Mouse (Mus musculus) kidney, adult 9 months (tissue): ENCODE measurements around the gene Ring1.
A peak's percentile ranks its signal among the peaks of the same experiment; 100 is the strongest.

Source experiments
- DNase-seq: peaks from one replicate; pipeline ENCODE4 v3.0.0; 2022

The Ring1 gene

GRCm38 (mm10) chr17:34024317-34024821 is at the start of gene Ring1:
Ring1 (minus strand) TSS chr17:34024680.
- DNase-seq, result peak; percentile 83

- DNase-seq, result no peak
Measured at GRCm38 (mm10) chr17:34072091-34072490, 47.6 kb upstream of the Ring1 start.

- DNase-seq, result no peak
Measured at GRCm38 (mm10) chr17:34068864-34069263, 44.4 kb upstream of the Ring1 start.

GRCm38 (mm10) chr17:34057224-34057623 is 32.7 kb upstream of the Ring1 start:
- no peak for DNase-seq

DNA sequence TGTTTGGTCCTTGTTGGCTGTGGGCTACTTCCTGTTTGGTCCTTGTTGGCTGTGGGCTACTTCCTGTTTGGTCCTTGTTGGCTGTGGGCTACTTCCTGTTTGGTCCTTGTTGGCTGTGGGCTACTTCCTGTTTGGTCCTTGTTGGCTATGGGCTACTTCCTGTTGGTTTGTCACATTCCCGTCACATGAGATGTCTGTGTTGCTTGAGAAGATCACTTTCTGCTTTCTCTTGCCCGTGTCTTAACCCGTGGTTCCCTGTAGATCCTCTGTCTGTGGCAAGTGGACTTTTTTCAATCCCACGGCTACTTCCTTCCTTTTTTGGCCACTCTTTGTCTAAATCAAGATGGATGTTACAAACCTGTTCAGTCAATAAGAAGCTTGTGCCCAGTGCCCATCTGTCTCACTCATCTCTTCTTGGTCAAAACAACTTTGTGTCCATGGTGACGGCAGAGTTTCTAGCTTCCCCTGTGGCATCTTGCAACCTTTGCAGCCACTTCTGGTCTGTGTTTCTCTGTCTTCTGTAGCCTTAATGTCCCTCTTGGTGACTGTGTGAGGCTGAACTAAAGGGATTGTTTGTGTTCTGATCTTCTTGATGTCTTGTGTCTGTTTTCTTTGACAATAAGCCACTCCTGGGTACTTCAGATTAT is 23.0 kb upstream of the Ring1 start:
- no peak for DNase-seq

DNA sequence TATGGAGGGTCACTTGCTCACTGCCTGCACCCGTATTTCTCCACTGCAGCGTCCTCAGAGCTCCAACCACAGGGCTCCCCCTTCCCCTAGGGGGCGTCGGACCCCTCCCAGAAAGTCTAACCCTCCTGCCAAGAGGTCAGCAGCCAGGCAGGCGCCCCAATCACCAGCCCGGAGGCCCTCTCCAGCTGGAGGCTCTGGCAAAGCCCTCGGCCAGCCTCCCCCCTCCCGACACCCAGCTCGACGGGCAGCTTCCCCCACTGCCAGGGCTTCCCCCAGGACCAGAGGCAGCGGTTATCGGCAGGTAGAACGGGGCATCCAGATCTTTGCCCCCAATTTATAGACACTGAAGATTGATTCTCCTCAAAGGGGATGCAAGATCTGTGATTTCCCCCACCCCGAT is 21.5 kb upstream of the Ring1 start:
- DNase-seq, result no peak

DNA sequence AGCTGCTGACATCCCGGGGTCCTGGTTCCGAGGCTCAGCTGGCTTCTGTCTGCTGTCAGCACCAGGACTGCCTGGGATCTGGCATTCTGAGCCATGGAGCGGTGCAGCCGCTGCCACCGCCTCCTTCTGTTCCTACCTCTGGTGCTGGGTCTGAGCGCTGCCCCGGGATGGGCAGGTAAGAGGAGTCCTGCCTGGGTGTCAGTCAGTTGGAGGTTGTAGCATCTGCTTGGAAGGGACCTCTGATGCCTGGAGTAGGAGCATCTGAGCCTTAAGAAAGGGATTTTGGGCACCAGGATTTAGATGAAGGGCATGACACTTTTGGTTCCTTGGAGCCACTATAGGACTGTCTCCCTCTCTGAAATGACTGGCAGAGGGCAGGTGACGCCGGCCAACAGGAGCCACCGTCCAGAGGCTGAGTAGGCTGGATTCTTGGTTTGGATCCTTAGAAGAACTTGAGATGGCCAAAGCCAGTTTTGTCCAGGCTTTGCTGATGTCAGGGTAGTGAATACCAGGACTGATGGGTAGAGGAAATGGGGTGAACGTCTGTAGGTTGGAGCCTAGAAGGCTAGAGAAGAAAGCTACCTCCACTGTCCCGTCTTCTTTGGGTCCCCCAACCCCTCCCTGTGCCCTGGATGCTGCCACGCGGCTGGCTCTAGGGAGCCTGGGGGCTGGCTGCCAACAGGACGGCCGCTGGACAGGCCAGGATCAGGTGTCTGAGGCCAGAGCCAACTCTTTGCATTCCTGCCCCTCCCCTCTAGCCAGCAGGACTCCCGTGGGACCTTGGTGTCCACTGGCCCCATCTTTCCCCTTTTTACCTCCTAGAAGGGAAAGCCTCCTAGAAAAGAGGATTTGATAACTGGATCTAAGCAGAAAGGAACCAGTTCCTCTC is 15.3 kb upstream of the Ring1 start:
- DNase-seq, result no peak

DNA sequence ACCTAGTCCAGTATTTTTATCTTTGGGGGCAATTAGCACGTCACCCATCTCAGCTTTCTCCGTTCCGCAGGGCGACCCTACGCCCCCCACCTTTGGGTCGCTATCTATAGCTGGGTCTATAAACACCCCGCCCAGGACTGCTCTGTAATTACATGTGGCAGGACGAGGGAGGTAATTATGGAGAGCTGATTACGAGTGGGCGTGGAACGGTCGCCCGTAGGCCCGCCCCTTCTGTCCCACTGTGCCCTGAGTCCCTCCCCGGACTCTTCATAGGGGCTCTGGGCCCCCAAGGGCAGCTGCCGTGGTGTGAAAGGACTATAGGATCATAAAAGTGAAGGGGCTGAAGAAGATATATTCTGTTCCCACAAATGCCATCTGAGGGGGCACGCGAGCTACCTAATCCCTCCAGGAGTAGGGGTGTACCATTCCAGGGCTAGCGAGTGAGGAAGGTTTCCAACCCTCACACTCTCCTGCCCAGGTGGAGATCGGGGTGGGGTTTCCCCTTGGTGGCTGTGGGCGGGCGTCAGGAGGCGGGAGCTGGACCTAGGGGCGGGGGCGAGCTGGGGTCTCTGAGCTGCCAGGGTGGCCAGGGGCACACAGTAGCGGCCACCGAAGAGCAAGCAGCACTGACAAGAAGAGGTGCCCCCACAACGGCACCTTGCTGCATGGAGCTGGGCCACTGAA is 14.5 kb upstream of the Ring1 start, which contains the start of gene Col11a2:
TSS of gene Col11a2 (plus strand) at position 560 of the 684 bp plus-strand sequence.
- peak; percentile 13 for DNase-seq

GRCm38 (mm10) chr17:34038440-34038839 is 14.0 kb upstream of the Ring1 start:
- DNase-seq, result peak; percentile 12

DNA sequence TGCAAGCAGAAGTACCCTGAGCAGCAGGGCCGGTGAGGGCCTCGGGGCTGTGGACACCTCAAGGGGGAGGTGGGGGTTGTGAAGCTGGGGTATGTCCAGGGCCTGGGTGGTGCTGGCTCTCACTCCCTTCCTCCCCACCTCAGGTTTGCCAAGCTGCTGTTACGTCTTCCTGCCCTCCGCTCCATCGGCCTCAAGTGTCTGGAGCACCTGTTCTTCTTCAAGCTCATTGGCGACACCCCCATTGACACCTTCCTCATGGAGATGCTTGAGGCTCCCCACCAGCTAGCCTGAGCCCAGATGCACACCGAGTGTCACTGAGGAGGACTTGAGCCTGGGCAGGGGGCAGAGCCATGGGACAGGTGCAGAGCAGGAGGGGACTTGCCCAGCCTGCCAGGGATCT is 12.8 kb upstream of the Ring1 start:
- peak; percentile 7 for DNase-seq

GRCm38 (mm10) chr17:34036647-34037046 is 12.2 kb upstream of the Ring1 start:
- DNase-seq, result peak; percentile 87

DNA sequence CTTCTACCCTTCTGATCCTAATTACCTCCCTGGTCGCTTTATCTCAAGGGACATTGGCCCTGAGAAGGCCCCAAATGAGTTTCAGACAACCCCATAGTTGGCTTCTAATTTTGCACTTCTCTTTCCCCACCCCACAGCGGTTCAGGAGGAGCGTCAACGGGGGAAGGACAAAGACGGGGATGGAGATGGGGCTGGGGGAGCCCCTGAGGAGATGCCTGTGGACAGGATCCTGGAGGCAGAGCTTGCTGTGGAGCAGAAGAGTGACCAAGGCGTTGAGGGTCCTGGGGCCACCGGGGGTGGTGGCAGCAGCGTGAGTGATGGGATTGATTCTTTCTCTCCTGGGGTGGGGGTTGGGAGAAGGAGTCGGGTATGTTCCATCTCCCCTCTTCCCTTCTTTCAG is 11.0 kb upstream of the Ring1 start:
- no peak for DNase-seq

DNA sequence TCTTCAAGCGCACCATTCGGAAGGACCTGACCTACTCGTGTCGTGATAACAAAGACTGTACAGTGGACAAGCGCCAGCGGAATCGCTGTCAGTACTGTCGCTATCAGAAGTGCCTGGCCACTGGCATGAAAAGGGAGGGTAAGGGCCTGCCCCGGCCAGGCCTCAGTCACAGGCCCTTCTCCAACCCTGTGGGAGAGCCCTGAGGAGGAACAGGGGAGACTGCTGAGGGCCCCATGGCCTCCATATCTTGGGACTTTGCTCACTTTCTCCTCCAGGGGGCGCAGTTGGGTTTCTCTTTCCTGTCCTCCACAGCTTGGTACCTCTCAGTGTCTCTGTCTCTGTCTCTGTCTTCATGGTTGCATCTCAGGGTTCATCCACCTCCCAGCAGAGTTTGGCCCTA is 9.6 kb upstream of the Ring1 start:
- DNase-seq, result peak; percentile 73

DNA sequence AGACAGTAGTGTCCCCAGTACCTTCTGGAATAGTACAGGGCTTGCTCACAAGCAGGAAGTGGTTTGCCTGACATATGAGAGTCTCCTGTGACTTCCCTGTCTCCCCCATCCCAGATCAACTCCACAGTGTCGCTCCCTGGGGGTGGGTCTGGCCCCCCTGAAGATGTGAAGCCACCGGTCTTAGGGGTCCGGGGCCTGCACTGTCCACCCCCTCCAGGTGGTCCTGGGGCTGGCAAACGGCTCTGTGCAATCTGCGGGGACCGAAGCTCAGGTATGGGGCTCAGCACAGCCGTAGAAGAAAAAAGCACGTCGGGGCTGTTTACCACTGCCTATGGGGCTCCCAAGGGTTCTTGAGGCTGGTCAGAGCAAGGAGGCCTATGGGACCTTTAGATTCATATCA is 9.0 kb upstream of the Ring1 start:
- peak; percentile 18 for DNase-seq

- peak; percentile 31 for DNase-seq
Measured at GRCm38 (mm10) chr17:34032806-34033205, 8.3 kb upstream of the Ring1 start.

DNA sequence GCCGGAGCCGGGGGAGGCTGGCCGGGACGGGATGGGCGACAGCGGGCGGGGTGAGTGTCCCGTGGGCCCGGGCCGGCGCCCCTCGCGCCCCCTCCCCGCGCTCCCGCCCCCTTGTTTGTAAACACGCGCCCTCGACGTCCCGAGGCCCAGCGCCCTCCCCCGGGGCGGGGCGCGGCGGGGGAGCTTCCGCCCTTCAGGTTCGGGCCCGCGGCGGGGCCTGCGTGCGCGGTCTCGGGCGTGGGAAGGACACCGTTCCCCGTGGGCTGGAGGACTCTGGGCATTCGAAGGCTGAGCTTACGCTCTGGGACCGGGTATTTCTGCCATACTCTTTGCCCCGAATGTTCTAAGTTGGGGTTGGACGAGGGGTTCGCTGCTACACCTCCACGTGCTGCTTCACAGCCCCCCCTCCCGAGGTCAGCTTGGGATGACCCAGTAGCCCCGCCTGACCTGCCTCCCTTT is 7.7 kb upstream of the Ring1 start:
- DNase-seq, result peak; percentile 78

DNA sequence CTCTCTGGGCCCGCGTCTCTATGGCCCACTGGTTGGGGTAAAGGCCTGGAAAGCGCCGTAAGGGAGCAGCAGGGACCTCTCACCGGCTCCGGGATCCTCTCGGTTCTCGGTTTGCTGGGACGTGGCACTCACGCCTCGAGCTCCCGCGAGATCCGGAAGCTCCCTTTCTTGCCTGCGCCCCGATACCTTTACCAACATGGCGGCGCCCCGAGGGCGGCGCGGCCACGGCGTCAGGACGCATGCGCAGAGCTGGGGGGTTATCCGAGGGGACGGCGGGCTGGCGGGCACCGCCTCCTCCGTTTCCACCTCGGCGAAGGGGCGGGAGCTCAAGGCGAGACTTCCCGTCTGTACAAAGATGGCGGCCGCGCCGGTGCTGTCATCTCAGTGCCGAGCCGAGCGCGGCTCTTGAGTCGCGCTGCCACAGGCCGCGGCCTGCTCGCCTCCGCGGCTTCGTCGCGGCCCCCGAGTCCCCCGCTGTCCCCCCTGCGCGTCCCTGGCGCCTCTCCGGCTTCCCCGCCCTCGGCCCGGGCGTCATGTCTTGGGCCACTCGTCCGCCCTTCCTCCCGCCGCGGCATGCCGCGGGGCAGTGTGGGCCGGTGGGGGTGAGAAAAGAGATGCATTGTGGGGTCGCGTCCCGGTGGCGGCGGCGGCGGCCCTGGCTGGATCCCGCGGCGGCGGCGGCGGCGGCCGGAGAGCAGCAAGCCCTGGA is 7.1 kb upstream of the Ring1 start, which contains the start of the genes Slc39a7 and Rxrb:
TSS of gene Slc39a7 (minus strand) at position 218 of the 709 bp plus-strand sequence.
TSS of gene Rxrb (plus strand) at position 348 of the 709 bp plus-strand sequence.
- peak; percentile 98 for DNase-seq

GRCm38 (mm10) chr17:34030861-34031326 is 6.4 kb upstream of the Ring1 start:
- DNase-seq, result no peak

GRCm38 (mm10) chr17:34029890-34030595 is 5.6 kb upstream of the Ring1 start:
- DNase-seq, result peak; percentile 30

- DNase-seq, result peak; percentile 17
Measured at GRCm38 (mm10) chr17:34029150-34029889, 4.8 kb upstream of the Ring1 start.
